Mouse (Mus musculus): ENCODE measurements around the gene Lypla2. TPM values are rescaled to one million over a fixed set of nuclear protein-coding genes. Genes with fewer than 3 reads are reported as not detected.

Gene Lypla2
- polyA plus RNA-seq, 1 experiment from 2014 or later = 163 TPM

DNA sequence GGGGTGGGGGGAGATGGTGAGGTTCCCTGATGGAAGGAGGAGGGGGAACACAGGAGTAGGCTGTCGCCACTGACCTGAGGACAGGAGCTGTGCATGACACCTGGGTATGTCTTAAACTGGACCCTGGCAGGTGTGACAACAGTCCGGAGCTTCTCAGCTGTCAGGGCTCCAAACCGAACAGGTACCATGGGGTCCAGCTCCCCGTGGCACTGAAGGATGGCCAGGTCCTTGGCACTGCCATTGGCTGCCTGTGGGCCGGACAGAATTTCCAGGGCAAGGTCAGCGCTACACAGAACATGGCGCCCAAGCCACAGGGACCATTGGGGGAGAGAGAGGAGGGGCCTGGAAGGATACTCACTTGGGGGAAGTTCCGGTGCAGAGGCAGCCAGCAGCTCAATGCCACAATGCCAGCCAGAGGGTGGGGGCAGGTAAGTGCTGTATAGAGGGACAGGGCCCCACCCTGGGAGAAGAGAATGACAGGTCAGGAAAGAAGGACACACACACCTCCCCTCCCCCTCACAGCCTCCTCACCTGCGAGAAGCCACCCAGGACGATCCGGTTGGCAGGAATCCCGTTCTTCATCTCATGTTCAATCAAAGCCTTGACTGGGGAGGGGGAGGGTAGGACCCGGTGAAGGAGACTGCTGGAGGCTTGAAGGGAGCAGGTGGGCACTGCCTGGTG lies 3.2 kb downstream of the Lypla2 start:
- no peak overlapping the region for H3K4me3 ChIP-seq
- no peak for ATAC-seq
- peaks cover 26% of the 10 kb centered on the region for H3K4me1 ChIP-seq
- H3K27me3 ChIP-seq = no peaks in the 10 kb centered on the region
- no peak overlapping the region for H3K9ac ChIP-seq
- H3K36me3 ChIP-seq (ENCODE audit: poor library complexity, severe bottlenecking) = peaks cover 60% of the 10 kb centered on the region
- H3K9me3 ChIP-seq (replicated peaks) = no peaks in the 10 kb centered on the region
- no peak overlapping the region for H3K4me2 ChIP-seq
- 84% methylated on average over 12 of the region's 13 CpGs for WGBS
- no peak overlapping the region for H3K27ac ChIP-seq

DNA sequence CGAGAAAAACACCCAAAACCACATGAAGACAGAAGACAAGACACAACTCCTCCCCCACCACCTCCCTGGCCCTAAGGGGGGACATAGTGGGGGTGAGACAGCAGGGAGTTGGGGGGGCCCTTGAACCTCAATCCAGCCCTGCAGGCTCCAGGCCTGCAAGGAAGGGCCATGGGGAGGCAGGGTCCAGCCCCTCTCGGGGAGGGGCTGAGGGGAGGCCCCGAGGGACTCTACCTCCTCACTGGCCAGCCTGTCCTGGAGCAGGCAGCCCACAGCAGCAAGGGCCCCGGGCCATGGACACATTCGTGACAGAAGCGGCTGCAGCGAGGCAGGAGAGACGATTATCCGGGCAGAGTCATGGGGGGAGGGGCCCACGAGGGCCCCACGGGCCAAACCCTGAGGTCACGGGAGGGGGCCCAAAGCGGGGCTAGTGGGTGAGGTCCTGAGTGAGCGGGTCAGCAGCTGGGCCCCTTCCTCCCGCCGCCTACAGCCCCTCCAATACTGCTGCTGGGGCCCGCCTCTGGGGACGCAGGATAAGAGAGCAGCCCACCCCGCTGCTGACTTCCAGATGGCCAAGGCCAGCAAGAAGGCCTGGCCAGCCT lies 4.1 kb downstream of the Lypla2 start:
- WGBS = 83% methylated on average over 17 of the region's 19 CpGs
- no peak overlapping the region for H3K4me3 ChIP-seq
- H3K9ac ChIP-seq = no peak overlapping the region
- H3K4me2 ChIP-seq = no peak overlapping the region
- H3K27me3 ChIP-seq = no peaks in the 10 kb centered on the region
- no peaks in the 10 kb centered on the region for H3K9me3 ChIP-seq (replicated peaks)
- no peak overlapping the region; the same call in 1 of the 2 replicates for H3K27ac ChIP-seq
- no peak for ATAC-seq
- H3K36me3 ChIP-seq (ENCODE audit: poor library complexity, severe bottlenecking) = peaks cover 58% of the 10 kb centered on the region
- H3K4me1 ChIP-seq = peaks cover 30% of the 10 kb centered on the region

DNA sequence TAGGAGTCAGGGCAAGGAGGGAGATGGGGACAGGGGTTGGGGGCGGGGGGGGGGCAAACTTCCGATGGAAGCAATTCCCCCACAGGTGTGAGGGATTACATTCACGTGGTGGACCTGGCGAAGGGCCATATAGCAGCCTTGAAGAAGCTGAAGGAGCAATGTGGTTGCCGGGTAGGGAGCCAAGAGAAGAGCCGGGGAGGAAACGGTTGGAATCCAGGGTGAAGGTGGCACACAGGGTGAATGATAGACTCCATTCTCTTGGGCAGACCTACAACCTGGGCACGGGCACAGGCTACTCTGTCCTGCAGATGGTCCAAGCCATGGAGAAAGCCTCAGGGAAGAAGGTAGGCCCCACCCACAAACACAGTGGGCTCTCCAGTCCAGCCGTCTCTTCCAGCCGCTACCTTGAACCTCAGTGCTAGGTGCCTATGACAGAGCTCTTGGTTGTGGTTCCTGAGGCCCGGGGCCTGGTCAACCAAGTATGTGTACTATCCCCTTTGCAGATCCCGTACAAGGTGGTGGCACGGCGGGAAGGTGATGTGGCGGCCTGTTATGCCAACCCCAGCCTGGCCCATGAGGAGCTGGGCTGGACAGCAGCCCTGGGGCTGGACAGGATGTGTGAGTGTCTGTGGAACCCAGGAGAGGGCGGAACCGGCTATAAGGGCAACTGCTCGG lies 5.2 kb downstream of the Lypla2 start:
- Histone ChIP-seq H3K27me3 (no peaks in the 10 kb centered on the region), H3K9ac (no peak overlapping the region), H3K4me3 (no peak overlapping the region), H3K4me1 (peaks cover 37% of the 10 kb centered on the region), H3K27ac (no peak overlapping the region), H3K4me2 (no peak overlapping the region), H3K36me3 (ENCODE audit: poor library complexity, severe bottlenecking) (peaks cover 58% of the 10 kb centered on the region), H3K9me3 (replicated peaks) (no peaks in the 10 kb centered on the region)
- no peak for ATAC-seq
- 91% methylated on average over 18 of the region's 18 CpGs for WGBS

DNA sequence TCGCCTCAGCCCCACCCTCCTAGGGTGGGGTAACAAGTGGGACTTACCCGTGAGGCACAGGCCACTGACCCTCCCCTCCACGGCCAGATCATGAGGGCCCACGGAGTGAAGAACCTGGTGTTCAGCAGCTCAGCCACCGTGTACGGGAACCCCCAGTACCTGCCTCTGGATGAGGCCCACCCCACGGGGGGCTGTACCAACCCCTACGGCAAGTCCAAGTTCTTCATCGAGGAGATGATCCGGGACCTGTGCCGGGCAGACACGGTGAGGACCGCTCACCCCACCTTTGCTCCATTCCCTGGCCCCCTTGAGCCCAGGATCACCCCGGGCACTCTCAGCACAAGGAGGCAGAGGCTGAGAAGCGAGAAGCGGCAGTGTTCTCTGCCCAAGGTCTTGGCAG lies 6.1 kb downstream of the Lypla2 start:
- no peak overlapping the region for H3K9ac ChIP-seq
- H3K4me1 ChIP-seq = peaks cover 29% of the 10 kb centered on the region
- 94% methylated on average over 16 of the region's 16 CpGs for WGBS
- H3K9me3 ChIP-seq (replicated peaks) = no peaks in the 10 kb centered on the region
- H3K4me3 ChIP-seq = no peak overlapping the region
- H3K36me3 ChIP-seq (ENCODE audit: poor library complexity, severe bottlenecking) = peaks cover 68% of the 10 kb centered on the region
- H3K27me3 ChIP-seq = no peaks in the 10 kb centered on the region
- no peak for ATAC-seq
- no peak overlapping the region for H3K27ac ChIP-seq
- H3K4me2 ChIP-seq = no peak overlapping the region

DNA sequence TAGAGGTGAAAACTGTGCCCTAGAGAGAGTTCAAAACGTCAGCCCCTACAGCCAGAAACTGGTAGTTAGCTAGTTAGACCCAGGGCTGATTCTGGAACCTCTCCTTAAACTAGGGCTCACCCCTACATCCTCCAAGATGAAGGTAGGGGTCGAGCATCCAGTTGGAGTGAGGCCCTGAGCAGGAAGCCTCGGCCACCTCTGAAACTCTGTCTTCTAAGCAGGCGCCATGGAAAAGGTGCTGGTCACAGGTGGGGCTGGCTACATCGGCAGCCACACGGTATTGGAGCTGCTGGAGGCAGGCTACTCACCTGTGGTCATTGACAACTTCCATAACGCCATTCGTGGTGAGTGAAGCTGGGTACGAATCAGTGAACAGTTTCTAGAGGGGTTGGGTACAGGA lies 7.3 kb downstream of the Lypla2 start:
- Histone ChIP-seq H3K4me3 (no peak overlapping the region), H3K27me3 (no peaks in the 10 kb centered on the region), H3K9me3 (replicated peaks) (no peaks in the 10 kb centered on the region), H3K27ac (no peak overlapping the region), H3K9ac (no peak overlapping the region), H3K4me2 (no peak overlapping the region; the same call in 1 of the 2 replicates), H3K36me3 (ENCODE audit: poor library complexity, severe bottlenecking) (peaks cover 64% of the 10 kb centered on the region), H3K4me1 (peaks cover 21% of the 10 kb centered on the region)
- ATAC-seq = no peak
- 85% methylated on average over 9 of the region's 9 CpGs for WGBS

DNA sequence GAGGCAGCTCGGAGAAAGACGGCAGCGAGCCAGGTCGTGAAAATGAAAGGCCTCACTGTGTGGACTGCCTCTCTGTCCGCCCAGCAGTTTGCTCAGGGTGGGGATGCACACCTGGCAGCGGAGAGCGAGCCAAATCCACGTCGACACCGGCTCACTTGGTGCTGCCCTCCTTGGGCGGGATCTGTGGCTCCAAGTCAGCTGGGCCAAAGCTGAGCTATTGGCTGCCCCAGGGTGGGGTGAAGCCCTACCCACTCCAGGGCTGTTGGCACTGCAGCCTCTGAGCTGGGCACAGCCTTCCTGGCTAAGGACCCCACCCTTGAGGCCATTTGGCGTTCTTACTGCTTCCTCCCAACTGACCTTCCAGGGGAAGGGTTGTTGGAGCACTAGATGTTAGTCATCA lies 8.0 kb downstream of the Lypla2 start:
- no peak for ATAC-seq
- H3K27me3 ChIP-seq = no peaks in the 10 kb centered on the region
- 2% methylated on average over 12 of the region's 12 CpGs for WGBS
- peak overlapping the region; percentile 76 for H3K4me3 ChIP-seq
- no peaks in the 10 kb centered on the region for H3K9me3 ChIP-seq (replicated peaks)
- peak overlapping the region; percentile 84 for H3K9ac ChIP-seq
- peak overlapping the region; percentile 87 for H3K4me2 ChIP-seq
- H3K4me1 ChIP-seq = peaks cover 21% of the 10 kb centered on the region
- H3K36me3 ChIP-seq (ENCODE audit: poor library complexity, severe bottlenecking) = peaks cover 63% of the 10 kb centered on the region
- H3K27ac ChIP-seq = no peak overlapping the region; the same call in 1 of the 2 replicates

DNA sequence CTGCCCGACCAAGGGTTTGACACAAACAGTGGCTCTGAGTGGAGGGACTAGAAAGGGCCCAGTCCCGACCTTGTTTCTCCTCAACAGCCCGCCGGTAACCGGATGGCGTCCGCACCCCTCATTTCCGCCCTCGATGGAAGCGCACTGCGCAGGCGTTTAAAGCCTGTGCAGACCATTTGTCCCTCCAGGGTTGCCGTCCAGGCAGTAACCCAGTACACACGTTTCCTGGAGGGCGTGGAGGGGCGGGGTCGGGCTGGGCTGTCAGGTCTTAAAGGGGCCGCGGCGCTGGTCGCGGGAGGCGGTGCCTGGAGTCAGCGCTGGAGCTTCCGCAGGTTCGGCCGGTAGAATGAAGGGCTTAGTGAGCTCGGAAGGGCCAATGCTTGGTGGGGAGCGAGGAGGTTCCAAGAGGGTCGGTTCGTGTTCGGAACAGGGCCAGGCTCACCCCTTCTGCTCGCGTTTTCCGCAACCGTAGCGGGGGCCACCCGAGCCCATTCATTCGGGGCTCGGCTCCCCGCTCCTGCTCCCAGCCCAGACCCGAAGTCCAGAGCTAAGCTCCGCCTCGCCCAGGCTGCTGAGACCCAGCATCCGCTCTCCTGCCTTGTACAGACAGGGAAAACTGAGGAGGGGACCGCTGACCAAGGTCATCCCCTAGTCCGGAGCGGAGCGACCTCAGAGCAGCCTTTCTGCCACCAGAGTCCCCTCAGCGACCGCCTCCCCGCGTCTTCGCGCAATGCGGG lies 8.8 kb downstream of the Lypla2 start, which contains the start of gene Gale:
Gene Gale, plus strand, starts transcription at position 271 of the 737 bp plus-strand sequence.
- H3K4me3 ChIP-seq = peak within 1 kb of the TSS; percentile 76
- peaks cover 21% of the 10 kb centered on the region for H3K4me1 ChIP-seq
- peak within 1 kb of the TSS; percentile 84 for H3K9ac ChIP-seq
- peak within 1 kb of the TSS; percentile 87 for H3K4me2 ChIP-seq
- H3K27ac ChIP-seq = peak within 1 kb of the TSS; percentile 75
- peaks cover 62% of the 10 kb centered on the region for H3K36me3 ChIP-seq (ENCODE audit: poor library complexity, severe bottlenecking)
- peak; percentile 94 for ATAC-seq
- under 1% methylated on average over 56 of the region's 56 CpGs for WGBS
- H3K27me3 ChIP-seq = no peaks in the 10 kb centered on the region
- H3K9me3 ChIP-seq (replicated peaks) = no peaks in the 10 kb centered on the region

DNA sequence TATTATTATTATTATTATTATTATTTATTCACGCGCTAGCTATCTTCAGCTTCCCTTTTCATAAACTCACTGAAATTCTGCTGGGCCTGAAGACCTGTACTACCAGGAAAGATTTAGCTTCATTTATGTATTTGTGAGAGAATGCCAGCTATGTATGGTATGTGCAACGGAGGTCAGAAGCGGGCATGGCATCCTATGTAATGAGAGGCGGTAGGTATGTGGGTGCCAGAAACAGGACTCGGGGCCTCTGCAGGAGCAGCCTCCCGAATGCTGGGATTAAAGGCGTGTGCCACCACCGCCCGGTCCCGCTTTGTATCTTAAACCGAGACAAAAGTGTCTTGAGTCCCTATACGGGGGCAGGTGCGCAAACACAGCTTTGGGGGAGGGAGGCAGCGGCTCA lies 9.5 kb downstream of the Lypla2 start:
- no peaks in the 10 kb centered on the region for H3K9me3 ChIP-seq (replicated peaks)
- H3K4me2 ChIP-seq = peak overlapping the region; percentile 87
- H3K9ac ChIP-seq = peak overlapping the region; percentile 84
- WGBS = 7% methylated on average over 15 of the region's 15 CpGs
- H3K4me3 ChIP-seq = peak overlapping the region; percentile 76
- H3K36me3 ChIP-seq (ENCODE audit: poor library complexity, severe bottlenecking) = peaks cover 62% of the 10 kb centered on the region
- H3K27ac ChIP-seq = peak overlapping the region; percentile 75
- peak; percentile 12 for ATAC-seq
- H3K4me1 ChIP-seq = peaks cover 21% of the 10 kb centered on the region
- no peaks in the 10 kb centered on the region for H3K27me3 ChIP-seq

DNA sequence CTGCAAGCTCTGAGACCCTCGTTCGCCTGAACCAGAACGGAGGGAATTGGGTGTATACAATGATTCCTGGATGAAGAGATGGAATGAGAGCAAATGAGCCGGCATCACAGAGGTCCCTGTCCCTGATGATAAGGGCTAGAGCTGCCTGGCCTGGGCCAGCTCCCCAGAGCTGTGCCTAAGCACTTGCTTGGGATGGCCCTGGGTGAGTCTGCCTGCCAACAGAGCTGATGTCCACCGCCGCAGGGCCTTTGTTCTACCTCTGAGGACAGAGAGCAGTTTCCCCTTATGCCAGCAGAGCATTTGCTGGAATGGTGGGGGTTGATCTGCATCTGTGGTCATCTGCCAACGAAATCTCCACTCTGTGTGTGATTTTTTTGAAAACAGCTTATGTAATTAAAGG lies 10.2 kb downstream of the Lypla2 start:
- H3K27me3 ChIP-seq = no peaks in the 10 kb centered on the region
- 84% methylated on average over 7 of the region's 7 CpGs for WGBS
- 0 out of 2 replicates have a peak overlapping the region, but pooled peaks have one; percentile 84 for H3K9ac ChIP-seq
- no peak overlapping the region for H3K4me2 ChIP-seq
- H3K4me1 ChIP-seq = peaks cover 21% of the 10 kb centered on the region
- peaks cover 59% of the 10 kb centered on the region for H3K36me3 ChIP-seq (ENCODE audit: poor library complexity, severe bottlenecking)
- ATAC-seq = no peak
- no peaks in the 10 kb centered on the region for H3K9me3 ChIP-seq (replicated peaks)
- no peak overlapping the region for H3K4me3 ChIP-seq
- H3K27ac ChIP-seq = no peak overlapping the region

DNA sequence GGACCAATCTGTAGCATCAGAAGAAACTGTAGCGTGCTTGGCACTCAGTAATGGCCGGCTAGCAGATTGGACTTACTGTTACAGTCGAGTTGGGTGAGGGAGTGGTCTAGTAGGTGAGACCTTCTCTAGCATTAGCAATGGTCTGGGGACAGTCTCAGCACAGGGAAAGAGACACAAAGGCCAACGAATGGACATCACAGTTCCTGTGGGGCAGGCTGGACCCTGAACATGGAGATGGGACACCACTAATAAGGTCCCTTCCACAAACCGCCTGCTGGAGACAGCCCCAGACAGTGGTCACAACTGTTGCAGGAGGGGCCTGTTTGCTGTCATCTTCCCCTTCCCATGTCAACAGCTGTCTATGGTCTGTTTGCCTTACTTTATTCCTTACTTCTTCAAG lies 10.7 kb downstream of the Lypla2 start:
- H3K27me3 ChIP-seq = no peaks in the 10 kb centered on the region
- peaks cover 56% of the 10 kb centered on the region for H3K36me3 ChIP-seq (ENCODE audit: poor library complexity, severe bottlenecking)
- ATAC-seq = no peak
- no peak overlapping the region for H3K4me3 ChIP-seq
- 88% methylated on average over 5 of the region's 5 CpGs for WGBS
- no peaks in the 10 kb centered on the region for H3K9me3 ChIP-seq (replicated peaks)
- H3K4me1 ChIP-seq = peaks cover 21% of the 10 kb centered on the region
- no peak overlapping the region for H3K27ac ChIP-seq
- H3K4me2 ChIP-seq = no peak overlapping the region
- no peak overlapping the region for H3K9ac ChIP-seq

DNA sequence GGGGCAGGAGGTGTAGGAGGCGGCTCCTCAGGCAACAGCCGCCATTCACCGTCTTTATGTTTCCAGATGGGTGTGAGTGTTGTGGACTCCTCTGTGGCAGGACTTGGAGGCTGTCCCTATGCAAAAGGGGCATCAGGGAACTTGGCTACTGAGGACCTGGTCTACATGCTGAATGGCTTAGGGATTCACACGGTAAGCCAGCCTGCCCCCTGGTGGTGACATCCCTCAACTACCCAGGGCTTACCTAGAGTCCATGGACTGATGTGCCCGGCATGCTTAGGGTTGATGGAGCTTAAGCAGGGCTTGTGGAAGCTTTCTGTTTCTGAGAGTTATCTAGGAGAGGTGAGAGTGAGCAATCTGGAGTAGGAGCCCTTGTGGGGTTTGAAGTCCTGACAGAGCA lies 11.7 kb downstream of the Lypla2 start:
- Histone ChIP-seq H3K27ac (no peak overlapping the region), H3K27me3 (no peaks in the 10 kb centered on the region), H3K9me3 (replicated peaks) (no peaks in the 10 kb centered on the region), H3K9ac (no peak overlapping the region), H3K4me1 (peaks cover 21% of the 10 kb centered on the region), H3K4me3 (no peak overlapping the region), H3K4me2 (no peak overlapping the region), H3K36me3 (ENCODE audit: poor library complexity, severe bottlenecking) (peaks cover 54% of the 10 kb centered on the region)
- no peak for ATAC-seq
- 19% methylated on average over 5 of the region's 5 CpGs for WGBS

DNA sequence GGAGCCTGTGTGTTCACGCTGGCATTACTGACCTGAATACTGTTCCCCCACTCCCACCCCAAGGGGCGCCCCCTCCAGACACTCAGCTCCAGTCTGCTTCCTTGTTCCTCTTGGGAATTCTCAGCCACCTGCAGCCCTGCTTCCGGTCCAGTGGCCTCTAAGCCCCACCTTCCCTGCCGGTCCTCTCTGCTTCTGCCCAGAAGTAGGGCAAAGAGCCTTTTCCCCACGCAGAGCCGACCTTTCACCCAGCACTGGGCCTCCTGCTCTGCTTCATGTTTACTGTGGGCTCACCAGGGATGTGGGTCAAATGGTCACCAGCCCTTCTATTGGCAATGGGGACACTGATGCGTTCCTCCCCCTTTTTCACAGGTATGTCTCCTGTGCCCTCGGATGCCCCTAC lies 14.1 kb downstream of the Lypla2 start:
- Histone ChIP-seq H3K4me2 (no peak overlapping the region), H3K4me1 (peaks cover 7% of the 10 kb centered on the region), H3K27ac (no peak overlapping the region), H3K27me3 (no peaks in the 10 kb centered on the region), H3K4me3 (no peak overlapping the region), H3K9ac (no peak overlapping the region), H3K36me3 (ENCODE audit: poor library complexity, severe bottlenecking) (peaks cover 61% of the 10 kb centered on the region), H3K9me3 (replicated peaks) (no peaks in the 10 kb centered on the region)
- 73% methylated on average over 8 of the region's 8 CpGs for WGBS
- no peak for ATAC-seq

Data from forebrain, embryonic 13.5 days (tissue).